Mouse (Mus musculus) spleen, adult 18-20 months (tissue): ENCODE results near the gene Slc6a1.

ENCODE experiments used
- DNase-seq, 2 experiments: peaks; one replicate each; pipeline ENCODE4 v3.0.0; 2022; ENCODE audit warnings: mixed read lengths in 2 of 2

Slc6a1 gene

DNA sequence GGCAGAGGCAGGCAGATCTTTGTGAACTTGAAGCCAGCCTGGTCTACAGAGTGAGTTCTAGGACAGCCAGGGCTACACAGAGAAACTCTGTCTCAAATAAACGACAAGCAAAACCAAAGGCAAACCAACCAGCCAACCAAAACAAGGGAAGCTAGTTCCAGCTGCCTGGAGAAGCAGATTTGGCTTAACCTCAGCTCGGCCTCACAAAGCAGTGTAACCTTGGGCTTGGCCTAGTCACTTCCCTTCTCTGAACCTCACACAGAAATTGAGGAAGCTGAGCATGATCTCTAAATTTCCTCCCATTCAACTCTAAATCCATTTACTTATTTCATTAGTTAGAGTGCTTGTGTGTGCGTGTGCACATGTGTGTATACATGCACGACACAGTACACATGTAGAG lies 79.9 kb downstream of the Slc6a1 start:
- no peak for DNase-seq

- DNase-seq, result no peak
These were observed 81.3 kb downstream of the Slc6a1 start for GRCm38 (mm10) chr6:114363740-114364139.

DNA sequence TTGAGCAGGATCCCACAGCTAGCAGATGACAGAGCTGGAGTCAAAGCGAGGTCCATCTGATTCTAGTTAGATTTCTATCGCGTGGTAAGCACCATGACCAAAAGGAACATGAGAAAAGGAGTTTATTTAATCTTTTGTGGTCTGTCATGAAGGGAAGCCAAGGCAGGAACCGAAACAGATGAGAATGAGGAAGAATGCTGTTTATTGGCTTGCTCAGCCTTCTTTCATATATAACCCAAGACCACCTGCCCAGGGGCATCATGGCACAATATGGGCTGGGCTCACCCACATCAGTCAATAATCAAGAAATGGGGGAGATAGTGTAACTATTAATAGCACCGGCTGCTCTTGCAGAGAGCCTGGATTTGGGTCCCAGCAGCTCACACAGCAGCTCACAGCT lies 82.3 kb downstream of the Slc6a1 start:
- no peak for DNase-seq

DNA sequence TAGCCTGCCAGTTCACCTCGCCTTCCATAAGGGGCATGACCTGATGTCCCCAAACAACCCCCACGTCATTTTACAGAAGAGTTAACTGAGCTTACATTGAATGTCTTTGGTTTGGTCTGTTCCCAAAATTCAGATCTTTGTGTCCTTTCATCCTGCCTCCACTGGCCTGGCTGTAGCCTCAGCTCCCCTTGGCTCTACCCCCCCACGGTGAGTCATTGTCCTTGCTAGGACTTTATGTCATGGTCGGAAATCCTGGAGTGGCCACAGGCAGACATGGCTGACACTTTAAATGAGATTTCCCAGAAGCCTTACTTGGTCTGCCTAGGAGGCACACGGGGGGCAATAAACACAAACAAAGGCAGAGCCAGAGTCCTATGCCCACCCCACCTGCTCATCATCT lies 83.8 kb downstream of the Slc6a1 start:
- DNase-seq, result no peak
